Mouse (Mus musculus) left cerebral cortex, postnatal 14 days (tissue): Measurements from ENCODE around the gene Polrmt. TPM values are rescaled to one million over a fixed set of nuclear protein-coding genes. Genes with fewer than 3 reads are reported as not detected.

Source experiments
- DNase-seq, 2 experiments: peaks; one replicate each; pipeline ENCODE4 v3.0.0; 2021 to 2022; ENCODE audit warnings: low spot score in 2 of 2, mixed read lengths in 1 of 2
- intact Hi-C: fragments of 180-260 bp; cut with DNase I; formaldehyde crosslinking; loops from one replicate; pipeline ENCODE4 v1.15.1; 2025
- long read RNA-seq, 2 experiments: library from polyadenylated mRNA; stranded (forward); transcript quantifications; one replicate each; pipeline ENCODE4 v2.0.0; 2021
- total RNA-seq, 2 experiments: library from RNA; stranded (reverse); gene quantifications; 2 replicates each; pipeline ENCODE4 v1.2.3; 2021

Polrmt gene
- total RNA-seq = 10 to 100 TPM; 43.8 to 45.4 TPM
- long read RNA-seq, experiment 1, transcript Polrmt-201 (21 exons, 3,755 nt) = major isoform, 26 of 41 reads
- long read RNA-seq, experiment 1, partial matches to known transcripts = 7 of 41 reads
- long read RNA-seq, experiment 1, other reads (novel, unspliced or antisense) = 8 of 41 reads
- long read RNA-seq, experiment 2, transcript Polrmt-201 (21 exons, 3,755 nt) = major isoform, 16 of 37 reads
- long read RNA-seq, experiment 2, partial matches to known transcripts = 15 of 37 reads
- long read RNA-seq, experiment 2, other reads (novel, unspliced or antisense) = 6 of 37 reads

GRCm38 (mm10) chr10:79745898-79746773 lies at the start of gene Polrmt:
Gene Polrmt, minus strand, starts transcription at chr10:79746581.
- peak; percentile 98 to 99 for DNase-seq
- intact Hi-C loops = no loop called here

- intact Hi-C loops = no loop called here
- no peak for DNase-seq
These were observed 49.5 kb upstream of the Polrmt start for GRCm38 (mm10) chr10:79795905-79796304.

GRCm38 (mm10) chr10:79794491-79794931 lies 48.1 kb upstream of the Polrmt start:
- DNase-seq = no peak
- intact Hi-C loops = no loop called here

GRCm38 (mm10) chr10:79793738-79794490 lies 47.5 kb upstream of the Polrmt start:
- DNase-seq = peak in 1 of 2 experiments; percentile 65
- intact Hi-C loops = loop anchor here (1.0 kb wide), 1 partner anchor 18 kb away; no protein-coding TSS in a partner anchor

GRCm38 (mm10) chr10:79793051-79793737 lies 46.8 kb upstream of the Polrmt start, which contains the start of gene Palm:
Gene Palm, plus strand, starts transcription at chr10:79793572.
- intact Hi-C loops = loop anchor here (1.0 kb wide), 1 partner anchor 19 kb away; no protein-coding TSS in a partner anchor
- peak; percentile 76 to 88 for DNase-seq

- intact Hi-C loops = loop anchor here (1.0 kb wide), 1 partner anchor 20 kb away; no protein-coding TSS in a partner anchor
These were observed 46.1 kb upstream of the Polrmt start for GRCm38 (mm10) chr10:79792339-79793040.

GRCm38 (mm10) chr10:79790861-79791260 lies 44.5 kb upstream of the Polrmt start, which contains the start of gene Prss57:
Gene Prss57, minus strand, starts transcription at chr10:79790961.
- DNase-seq = no peak
- intact Hi-C loops = no loop called here

More at GRCm38 (mm10) chr10:79792339-79793040, 46.1 kb upstream of the Polrmt start:
- DNase-seq = no peak

- DNase-seq = no peak
- intact Hi-C loops = no loop called here
These were observed 43.2 kb upstream of the Polrmt start for GRCm38 (mm10) chr10:79789581-79789980.

GRCm38 (mm10) chr10:79788386-79789158 lies 42.2 kb upstream of the Polrmt start:
- intact Hi-C loops = no loop called here
- peak; percentile 76 to 84 for DNase-seq

GRCm38 (mm10) chr10:79783920-79784800 lies 37.8 kb upstream of the Polrmt start:
- intact Hi-C loops = no loop called here
- no peak for DNase-seq

GRCm38 (mm10) chr10:79783050-79783449 lies 36.7 kb upstream of the Polrmt start:
- intact Hi-C loops = no loop called here
- DNase-seq = no peak

GRCm38 (mm10) chr10:79781956-79782355 lies 35.6 kb upstream of the Polrmt start:
- intact Hi-C loops = no loop called here
- no peak for DNase-seq

- intact Hi-C loops = no loop called here
These were observed 34.8 kb upstream of the Polrmt start for GRCm38 (mm10) chr10:79781139-79781538.

GRCm38 (mm10) chr10:79780664-79781015 lies 34.3 kb upstream of the Polrmt start:
- DNase-seq = peak; percentile 64 to 85
- intact Hi-C loops = no loop called here

More at GRCm38 (mm10) chr10:79781139-79781538, 34.8 kb upstream of the Polrmt start:
- no peak for DNase-seq

GRCm38 (mm10) chr10:79779784-79780663 lies 33.6 kb upstream of the Polrmt start:
- intact Hi-C loops = loop anchor here (5.0 kb wide), 1 partner anchor 32 kb away; no protein-coding TSS in a partner anchor
- peak; percentile 97 to 98 for DNase-seq
